Mouse (Mus musculus) left cerebral cortex, adult 18-20 months (tissue): ENCODE data around the gene Guca2b. TPM values are rescaled to one million over a fixed set of nuclear protein-coding genes. Genes with fewer than 3 reads are reported as not detected.

ENCODE experiments used
- DNase-seq, 2 experiments: peaks; one replicate each; pipeline ENCODE4 v3.0.0; 2021 to 2022; ENCODE audit warnings: low spot score in 2 of 2, mixed read lengths in 1 of 2
- long read RNA-seq, 2 experiments: library from polyadenylated mRNA; stranded (forward); transcript quantifications; one replicate each; pipeline ENCODE4 v2.0.0; 2021
- total RNA-seq, 2 experiments: library from RNA; stranded (reverse); gene quantifications; 2 replicates each; pipeline ENCODE4 v1.2.3; 2021

Gene Guca2b
- not detected for total RNA-seq
- long read RNA-seq, experiment 1: 0 reads
- long read RNA-seq, experiment 2: 0 reads

- DNase-seq: no peak
These were observed at the start of gene Guca2b for GRCm38 (mm10) chr4:119658731-119659130. Gene Guca2b, minus strand, starts transcription at chr4:119658954.

DNA sequence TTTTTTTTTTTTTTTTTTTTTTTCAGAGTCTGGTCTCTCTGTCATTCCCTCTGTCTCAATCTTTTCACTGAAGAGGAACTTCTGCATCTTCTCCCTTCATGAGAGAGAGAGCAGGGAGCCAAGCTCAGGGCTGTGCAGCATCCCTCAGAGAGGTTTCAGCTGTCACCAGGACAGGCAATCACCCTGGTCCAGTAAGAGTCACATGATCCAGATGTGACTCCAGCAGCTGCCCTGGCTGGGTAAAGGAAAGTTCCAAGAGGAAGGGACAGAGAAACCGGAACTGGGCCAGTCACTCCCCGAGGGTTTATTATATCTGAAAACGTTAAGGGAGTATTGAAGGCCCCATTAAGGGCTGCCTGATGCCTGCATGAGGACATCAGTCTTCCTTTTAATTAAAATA is 49.0 kb upstream of the Guca2b start:
- no peak for DNase-seq

GRCm38 (mm10) chr4:119707326-119707725 is 48.6 kb upstream of the Guca2b start:
- DNase-seq: no peak

- DNase-seq: no peak
These were observed 45.2 kb upstream of the Guca2b start for GRCm38 (mm10) chr4:119703965-119704364.

- no peak for DNase-seq
These were observed 42.7 kb upstream of the Guca2b start for GRCm38 (mm10) chr4:119701269-119701954.

DNA sequence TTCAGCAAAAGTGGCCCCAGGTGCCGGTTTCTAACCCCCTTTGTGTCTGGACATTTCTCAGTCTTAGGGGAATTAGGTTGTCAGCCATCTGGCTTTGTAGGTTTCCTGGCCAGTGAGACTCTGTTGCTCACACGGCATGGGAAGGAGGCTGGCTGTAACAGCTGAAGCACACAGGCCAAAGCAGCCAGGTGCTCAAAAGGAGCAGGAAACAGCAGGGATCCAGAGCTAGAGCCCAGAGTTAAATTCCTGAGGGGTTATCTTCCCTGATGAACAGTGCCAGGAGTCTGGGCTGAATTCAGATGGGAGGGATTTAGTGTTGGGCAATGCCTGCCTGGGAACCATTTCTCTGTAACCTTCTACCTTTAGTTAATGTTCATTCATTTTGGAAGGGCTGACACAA is 39.6 kb upstream of the Guca2b start:
- DNase-seq: no peak

- DNase-seq: no peak
These were observed 27.0 kb upstream of the Guca2b start for GRCm38 (mm10) chr4:119685746-119686145.

DNA sequence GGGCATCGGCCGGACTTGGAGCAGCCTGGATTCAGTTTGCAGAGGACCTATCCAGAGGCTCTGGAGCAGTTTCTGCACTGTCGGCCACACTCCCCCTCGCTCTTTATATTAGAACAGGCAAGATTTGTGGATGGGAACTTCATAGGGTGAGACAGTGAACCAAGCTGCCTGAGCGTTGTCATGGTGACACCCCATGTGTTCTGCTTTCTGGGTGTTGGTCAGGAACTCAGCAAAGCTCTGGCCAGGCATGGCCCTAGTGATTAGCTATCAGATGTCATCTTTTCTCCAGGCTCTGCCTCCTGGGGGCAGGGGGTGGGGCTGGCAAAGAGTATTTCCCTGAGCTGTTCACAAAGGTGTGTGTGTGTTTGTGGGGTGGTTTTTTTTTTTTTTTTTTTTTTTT is 23.8 kb upstream of the Guca2b start:
- DNase-seq: no peak

GRCm38 (mm10) chr4:119672685-119673084 is 13.9 kb upstream of the Guca2b start:
- DNase-seq: no peak

DNA sequence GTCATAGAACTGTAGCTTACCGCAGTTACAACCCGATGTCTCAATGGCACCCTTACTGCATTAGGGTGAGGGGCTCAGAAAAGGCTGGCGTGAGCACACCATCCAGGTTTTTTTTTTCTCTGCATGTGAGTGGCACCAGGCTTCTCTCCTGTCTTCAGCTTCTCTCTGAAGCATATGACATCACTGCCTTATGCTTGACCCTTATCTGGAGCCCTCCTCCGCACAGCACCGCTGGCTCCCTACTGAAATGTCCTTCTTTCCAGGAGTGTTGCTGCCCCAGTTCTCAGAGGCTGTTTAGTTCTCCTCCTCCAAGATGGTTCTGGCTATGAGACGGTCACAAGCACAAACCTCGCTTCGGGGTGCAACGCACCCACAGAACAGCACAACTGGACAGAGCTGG is 12.4 kb upstream of the Guca2b start:
- no peak for DNase-seq

DNA sequence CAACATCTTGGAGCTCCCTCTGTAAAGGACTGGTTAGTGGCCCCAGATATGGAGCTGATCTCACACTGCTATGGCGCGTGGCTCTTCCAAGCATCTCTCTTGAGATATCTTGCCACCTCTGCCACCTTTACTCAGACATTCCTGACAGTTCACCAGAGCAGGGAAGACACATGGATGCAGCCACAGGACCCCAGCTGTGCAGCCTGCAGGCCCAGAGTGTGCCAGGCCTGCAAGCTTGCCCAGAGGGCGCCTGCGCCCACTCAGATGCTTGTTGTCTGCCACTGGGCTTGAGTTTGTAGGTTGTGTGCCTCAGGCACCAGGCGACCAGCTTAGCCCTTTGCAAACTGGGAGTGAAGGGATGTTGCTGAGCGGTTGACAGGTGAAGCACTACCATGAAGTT is 12.0 kb upstream of the Guca2b start:
- no peak for DNase-seq

- no peak for DNase-seq
These were observed 11.4 kb upstream of the Guca2b start for GRCm38 (mm10) chr4:119670210-119670555.

DNA sequence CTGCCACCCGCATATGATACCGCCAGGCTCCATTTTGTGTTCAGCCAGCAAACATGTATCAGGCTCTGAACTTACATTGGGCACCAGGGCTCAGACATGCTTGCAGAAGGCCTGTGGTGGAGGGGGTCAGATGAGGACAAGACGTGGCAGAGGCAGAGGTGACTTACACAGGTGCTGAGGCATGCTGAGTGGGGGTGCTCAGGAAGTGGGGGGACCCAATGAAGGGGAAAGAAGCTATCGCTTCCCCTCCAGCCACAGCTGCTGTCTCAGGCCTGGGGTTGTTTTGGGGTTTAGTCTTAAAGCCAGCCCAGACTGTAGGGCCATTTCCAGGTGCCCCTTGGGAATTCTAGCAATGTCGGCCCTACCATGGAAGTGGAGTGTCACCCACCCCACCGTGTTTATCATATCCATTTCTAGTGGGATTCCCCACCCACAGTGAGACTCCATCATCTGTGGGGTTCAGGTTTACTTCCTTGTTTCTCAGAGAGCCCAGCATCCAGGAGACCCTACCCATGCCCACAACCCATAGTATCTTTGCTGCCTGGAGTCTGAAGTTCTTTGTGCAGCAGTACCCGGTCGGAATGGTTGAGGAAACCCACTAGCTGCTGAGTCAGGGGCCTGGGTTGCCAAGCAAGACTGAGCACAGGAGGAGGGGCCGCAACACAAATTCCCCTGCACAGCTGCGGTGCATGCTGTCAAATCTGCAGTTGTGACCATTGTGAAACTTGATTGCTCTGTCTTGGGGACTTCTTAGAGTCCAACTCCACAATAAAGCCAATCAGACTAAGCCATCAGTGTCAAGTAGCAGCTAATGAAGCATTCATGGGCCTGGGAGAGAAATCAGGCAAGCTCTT is 10.8 kb upstream of the Guca2b start:
- DNase-seq: no peak

GRCm38 (mm10) chr4:119668596-119668995 is 9.8 kb upstream of the Guca2b start:
- DNase-seq: no peak

DNA sequence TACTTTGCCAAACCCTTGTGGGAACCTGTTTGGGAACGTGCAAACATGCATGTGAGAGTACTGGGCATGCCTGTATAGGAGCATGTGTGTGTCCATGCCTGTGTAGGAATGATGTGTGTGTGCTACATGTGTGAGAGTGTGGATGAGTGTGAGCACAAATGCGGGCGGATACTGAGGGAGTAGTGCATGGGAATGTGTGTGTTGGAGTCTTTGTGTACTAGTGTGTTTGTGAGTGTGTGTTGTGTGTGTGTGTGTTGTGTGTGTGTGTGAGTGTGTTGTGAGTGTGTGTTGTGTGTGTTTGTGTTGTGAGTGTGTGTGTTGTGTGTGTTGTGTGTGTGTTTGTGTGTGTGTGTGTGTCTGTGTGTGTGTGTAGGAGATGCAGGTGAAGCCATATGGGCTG is 9.4 kb upstream of the Guca2b start:
- no peak for DNase-seq

DNA sequence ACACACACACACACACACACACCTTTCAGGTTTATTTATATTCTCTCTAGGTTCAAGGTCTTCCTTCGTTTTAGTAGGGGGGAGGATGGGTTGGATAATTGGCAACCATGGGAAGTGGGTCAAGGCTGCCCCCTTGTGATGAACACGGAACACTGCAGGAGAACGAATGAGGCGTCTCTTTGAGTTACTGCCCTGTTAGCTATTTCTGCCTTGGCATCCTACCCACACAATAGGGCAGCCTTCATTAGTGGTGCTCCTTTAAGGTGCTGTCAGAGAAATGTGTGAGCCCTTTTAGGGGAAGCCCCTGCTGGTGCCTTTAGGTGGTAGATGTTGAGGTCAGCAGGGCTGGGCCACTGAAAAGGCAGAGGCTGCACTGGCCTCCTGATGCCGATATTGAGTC is 8.7 kb upstream of the Guca2b start:
- peak; percentile 32 to 42 for DNase-seq

GRCm38 (mm10) chr4:119666116-119666515 is 7.4 kb upstream of the Guca2b start:
- DNase-seq: no peak

GRCm38 (mm10) chr4:119665166-119665565 is 6.4 kb upstream of the Guca2b start:
- no peak for DNase-seq

DNA sequence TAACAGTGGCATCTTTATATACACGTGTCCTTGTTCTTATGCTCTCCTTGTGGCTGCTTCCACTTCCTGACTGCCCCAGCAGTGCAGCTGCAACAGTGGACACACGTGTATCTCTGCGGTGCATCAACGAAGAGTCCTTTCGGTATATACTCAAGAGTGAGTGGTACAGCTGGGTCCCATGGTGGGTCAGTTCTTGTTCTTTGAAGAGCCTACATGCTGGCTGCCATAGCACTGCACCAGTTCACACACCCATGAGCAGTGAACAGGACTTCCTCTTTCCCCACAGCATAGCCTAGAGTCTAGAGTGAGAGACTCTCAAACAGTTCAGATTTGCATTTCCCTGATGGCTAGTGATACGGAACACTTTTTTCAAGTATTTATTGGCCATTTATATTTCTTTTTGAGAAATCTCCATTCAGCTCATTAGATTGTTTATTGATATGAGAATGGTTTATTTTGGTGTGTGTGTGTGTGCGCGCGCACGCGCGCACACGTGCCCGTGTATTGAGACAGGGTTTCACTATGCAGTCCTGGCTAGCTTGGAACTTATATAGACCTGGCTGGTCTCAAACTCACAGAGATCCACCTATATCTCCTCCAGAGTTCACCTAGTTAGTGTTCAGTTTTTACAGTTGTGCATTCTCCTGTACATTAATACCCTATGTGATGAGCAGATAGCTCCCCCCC is 4.8 kb upstream of the Guca2b start:
- no peak for DNase-seq

GRCm38 (mm10) chr4:119662976-119663375 is 4.2 kb upstream of the Guca2b start:
- DNase-seq: peak; percentile 45 to 49

DNA sequence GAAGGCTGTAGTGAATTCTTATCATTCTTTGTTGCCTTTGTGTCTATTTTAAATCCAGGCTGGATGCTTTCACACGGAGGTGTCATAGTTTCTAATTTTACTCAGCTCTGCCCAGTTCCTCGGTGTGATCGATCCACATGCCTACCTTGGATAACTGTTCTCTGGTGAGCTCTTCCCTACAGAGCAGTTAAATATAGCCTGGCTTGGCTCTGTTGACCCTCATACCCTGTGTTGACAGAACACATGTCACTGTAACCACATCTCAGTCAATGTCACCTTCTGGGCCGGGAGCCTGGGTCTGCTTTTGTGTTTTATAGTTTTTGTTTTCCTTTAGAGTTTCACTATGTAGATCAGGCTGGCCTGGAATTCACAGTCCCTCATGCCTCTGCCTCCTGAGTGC is 3.4 kb upstream of the Guca2b start:
- no peak for DNase-seq

DNA sequence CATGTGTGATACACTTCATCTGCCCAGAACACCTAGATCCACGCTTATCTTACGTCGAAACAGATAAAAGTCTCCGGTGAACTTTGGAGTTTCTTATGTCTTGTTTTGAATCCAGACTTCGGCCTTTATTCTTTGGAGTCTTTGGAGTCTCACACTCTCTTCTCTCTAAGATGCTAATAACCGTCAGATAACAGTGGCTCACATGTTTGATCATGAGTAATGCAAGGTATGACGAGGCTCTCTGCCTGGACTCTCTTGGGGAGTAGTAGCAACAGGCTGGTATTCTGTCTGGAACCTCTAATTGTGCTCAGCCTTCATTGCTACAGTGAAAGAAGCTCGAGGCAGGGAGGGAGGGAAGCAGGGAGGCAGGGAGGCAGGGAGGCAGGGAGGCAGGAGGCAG is 1.3 kb upstream of the Guca2b start:
- no peak for DNase-seq
